In the genomic region with DNA sequence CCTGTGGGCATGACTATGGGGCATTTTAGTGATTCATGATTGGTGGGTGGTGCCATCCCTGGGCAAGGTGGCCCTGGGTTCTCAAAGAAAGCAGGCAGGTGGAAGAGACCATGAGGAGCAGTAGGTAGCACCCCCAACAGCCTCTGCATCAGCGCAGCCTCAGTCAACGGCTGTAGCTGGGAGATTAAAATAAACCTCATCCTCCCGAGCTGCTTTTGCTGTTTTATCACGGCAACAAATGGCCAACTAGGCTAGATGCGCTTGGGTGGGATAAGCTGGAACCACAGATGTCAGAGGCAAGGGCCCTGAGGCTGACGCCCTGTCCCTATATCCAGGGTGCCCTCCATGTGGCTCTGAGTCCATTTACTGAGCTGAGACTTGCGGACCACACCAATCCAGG, we compare ENCODE assay signal across 8 mouse cellular contexts. TPM values are rescaled to one million over a fixed set of nuclear protein-coding genes. Genes with fewer than 3 reads are reported as not detected.
DNase-seq lines count a peak whose midpoint lies in the region; ATAC-seq lines count a peak whose summit lies in the region.

No protein-coding gene starts in this region.

- peaks cover 51% of the 10 kb centered on the region for H3K36me3 ChIP-seq in kidney, embryonic 14.5 days (ENCODE audit: control insufficient read depth, insufficient read depth, low read length)
- H3K36me3 ChIP-seq in embryonic facial prominence, embryonic 14.5 days (ENCODE audit: control insufficient read depth, insufficient read depth, low read length), result peaks cover 43% of the 10 kb centered on the region
- H3K36me3 ChIP-seq in intestine, embryonic 16.5 days (ENCODE audit: control insufficient read depth, insufficient read depth, low read length), result peaks cover 15% of the 10 kb centered on the region
- peaks cover 36% of the 10 kb centered on the region for H3K36me3 ChIP-seq in midbrain, embryonic 16.5 days (ENCODE audit: control insufficient read depth, insufficient read depth, low read length)

- H3K27me3 ChIP-seq in kidney, embryonic 14.5 days (ENCODE audit: control insufficient read depth, insufficient read depth, low read length), result no peaks in the 10 kb centered on the region
- no peaks in the 10 kb centered on the region for H3K27me3 ChIP-seq in embryonic facial prominence, embryonic 14.5 days (replicated peaks; ENCODE audit: control insufficient read depth, insufficient read depth, low read length)
- H3K27me3 ChIP-seq in intestine, embryonic 16.5 days (replicated peaks; ENCODE audit: control insufficient read depth, insufficient read depth, low read length), result no peaks in the 10 kb centered on the region
- no peaks in the 10 kb centered on the region for H3K27me3 ChIP-seq in midbrain, embryonic 16.5 days (ENCODE audit: control insufficient read depth, insufficient read depth, low read depth, low read length)

- ATAC-seq in kidney, embryonic 14.5 days (ENCODE audit: low FRiP score, low TSS enrichment), result no peak
- ATAC-seq in embryonic facial prominence, embryonic 14.5 days (ENCODE audit: low read depth), result no peak
- ATAC-seq in intestine, embryonic 16.5 days, result no peak
- no peak for ATAC-seq in midbrain, embryonic 16.5 days

- DNase-seq in kidney, postnatal 4 days, result no peak
- DNase-seq in embryonic facial prominence, embryonic 14.5 days (ENCODE audit: low spot score), result no peak
- DNase-seq in retina, postnatal 1 day, result no peak
- DNase-seq in urinary bladder, adult 2 months (ENCODE audit: low spot score), result no peak
- DNase-seq in layer of hippocampus, adult 18-20 months (ENCODE audit: low spot score in 2 of 2), result no peak

- H3K4me3 ChIP-seq in kidney, embryonic 14.5 days (ENCODE audit: low read length), result peak overlapping the region; percentile 90
- H3K4me3 ChIP-seq in embryonic facial prominence, embryonic 14.5 days (ENCODE audit: low read depth, low read length), result peak overlapping the region; percentile 90
- H3K4me3 ChIP-seq in intestine, embryonic 16.5 days (ENCODE audit: low read length), result peak overlapping the region; percentile 83
- H3K4me3 ChIP-seq in midbrain, embryonic 16.5 days (ENCODE audit: low read depth, low read length), result peak overlapping the region; percentile 97

- H3K4me1 ChIP-seq in kidney, embryonic 14.5 days (ENCODE audit: control insufficient read depth, insufficient read depth, low read length), result peaks cover 33% of the 10 kb centered on the region
- peaks cover 20% of the 10 kb centered on the region for H3K4me1 ChIP-seq in embryonic facial prominence, embryonic 14.5 days (ENCODE audit: control insufficient read depth, insufficient read depth, low read length)
- H3K4me1 ChIP-seq in intestine, embryonic 16.5 days (ENCODE audit: control insufficient read depth, insufficient read depth, low read length), result peaks cover 37% of the 10 kb centered on the region
- H3K4me1 ChIP-seq in midbrain, embryonic 16.5 days (ENCODE audit: control insufficient read depth, insufficient read depth, low read length), result peaks cover 35% of the 10 kb centered on the region

- 0 out of 2 replicates have a peak overlapping the region, but pooled peaks have one; percentile 85 for H3K27ac ChIP-seq in kidney, embryonic 14.5 days (ENCODE audit: low read depth, low read length)
- H3K27ac ChIP-seq in embryonic facial prominence, embryonic 14.5 days (replicated peaks; ENCODE audit: low read depth, low read length), result no peak overlapping the region
- H3K27ac ChIP-seq in intestine, embryonic 16.5 days (ENCODE audit: low read length), result no peak overlapping the region
- H3K27ac ChIP-seq in midbrain, embryonic 16.5 days (ENCODE audit: low read length), result peak overlapping the region; percentile 98

- peak overlapping the region; percentile 97 for H3K9ac ChIP-seq in kidney, embryonic 14.5 days (ENCODE audit: low read depth, low read length)
- H3K9ac ChIP-seq in embryonic facial prominence, embryonic 14.5 days (ENCODE audit: low read depth, low read length), result peak overlapping the region; percentile 95
- peak overlapping the region; percentile 91; the same call in 1 of the 2 replicates for H3K9ac ChIP-seq in intestine, embryonic 16.5 days (ENCODE audit: low read depth, low read length)
- peak overlapping the region; percentile 100 for H3K9ac ChIP-seq in midbrain, embryonic 16.5 days (ENCODE audit: low read depth, low read length)

- H3K4me2 ChIP-seq in kidney, embryonic 14.5 days (replicated peaks; ENCODE audit: low read depth, low read length), result peak overlapping the region; percentile 94
- H3K4me2 ChIP-seq in embryonic facial prominence, embryonic 14.5 days (ENCODE audit: low read depth, low read length), result peak overlapping the region; percentile 91
- peak overlapping the region; percentile 90 for H3K4me2 ChIP-seq in intestine, embryonic 16.5 days (ENCODE audit: low read depth, low read length)
- peak overlapping the region; percentile 95 for H3K4me2 ChIP-seq in midbrain, embryonic 16.5 days (ENCODE audit: low read length)

- WGBS in kidney, embryonic 14.5 days, result 77% methylated on average over 7 of the region's 7 CpGs
- WGBS in embryonic facial prominence, embryonic 14.5 days, result 70% methylated on average over 7 of the region's 7 CpGs
- WGBS in intestine, embryonic 16.5 days, result 68% methylated on average over 7 of the region's 7 CpGs
- WGBS in midbrain, embryonic 16.5 days, result 41% methylated on average over 7 of the region's 7 CpGs

- H3K9me3 ChIP-seq in kidney, embryonic 14.5 days (ENCODE audit: control insufficient read depth, low read length), result no peaks in the 10 kb centered on the region
- H3K9me3 ChIP-seq in embryonic facial prominence, embryonic 14.5 days (ENCODE audit: control insufficient read depth, low read length), result no peaks in the 10 kb centered on the region
- H3K9me3 ChIP-seq in intestine, embryonic 16.5 days (ENCODE audit: control insufficient read depth, low read length), result no peaks in the 10 kb centered on the region
- H3K9me3 ChIP-seq in midbrain, embryonic 16.5 days (replicated peaks; ENCODE audit: control insufficient read depth, low read length, poor library complexity, severe bottlenecking), result no peaks in the 10 kb centered on the region

RNA-seq across cellular contexts. Expression of a gene that starts 2.8 kb away (rescaled TPM):
- polyA plus RNA-seq in kidney, embryonic 14.5 days (2014; fragmentation: Nextera tagmentation; extraction: Ambion mirVana), result 8.7 and 14.6 TPM in 2 replicates
- polyA plus RNA-seq in embryonic facial prominence, embryonic 14.5 days (2014; fragmentation: Nextera tagmentation; extraction: Ambion mirVana), result 6.2 and 6.4 TPM in 2 replicates
- 1.9 and 2.7 TPM in 2 replicates for polyA plus RNA-seq in intestine, embryonic 16.5 days (2015; fragmentation: Nextera tagmentation; extraction: Ambion mirVana)
- polyA plus RNA-seq in midbrain, embryonic 16.5 days (2015; fragmentation: Nextera tagmentation; extraction: Ambion mirVana), result 13.6 and 15.0 TPM in 2 replicates
- polyA plus RNA-seq in urinary bladder, adult 2 months (2012; rRNA removed), result 11.2 and 11.5 TPM in 2 replicates
- total RNA-seq in layer of hippocampus, adult 18-20 months (2021), result 10 to 100 TPM; 17.9 to 19.1 TPM

RNA-seq across cellular contexts. Expression of a gene that starts 14.6 kb away (rescaled TPM):
- 248 and 270 TPM in 2 replicates for polyA plus RNA-seq in kidney, embryonic 14.5 days (2014; fragmentation: Nextera tagmentation; extraction: Ambion mirVana)
- polyA plus RNA-seq in embryonic facial prominence, embryonic 14.5 days (2014; fragmentation: Nextera tagmentation; extraction: Ambion mirVana), result 164 and 186 TPM in 2 replicates
- polyA plus RNA-seq in intestine, embryonic 16.5 days (2015; fragmentation: Nextera tagmentation; extraction: Ambion mirVana), result 133 and 144 TPM in 2 replicates
- 174 and 188 TPM in 2 replicates for polyA plus RNA-seq in midbrain, embryonic 16.5 days (2015; fragmentation: Nextera tagmentation; extraction: Ambion mirVana)
- 112 and 119 TPM in 2 replicates for polyA plus RNA-seq in urinary bladder, adult 2 months (2012; rRNA removed)
- 100 to 1,000 TPM; 159 to 162 TPM for total RNA-seq in layer of hippocampus, adult 18-20 months (2021)

RNA-seq across cellular contexts. Expression of a gene that starts 21.9 kb away (rescaled TPM):
- 806 and 1,046 TPM in 2 replicates for polyA plus RNA-seq in kidney, embryonic 14.5 days (2014; fragmentation: Nextera tagmentation; extraction: Ambion mirVana)
- polyA plus RNA-seq in embryonic facial prominence, embryonic 14.5 days (2014; fragmentation: Nextera tagmentation; extraction: Ambion mirVana), result 751 and 879 TPM in 2 replicates
- polyA plus RNA-seq in intestine, embryonic 16.5 days (2015; fragmentation: Nextera tagmentation; extraction: Ambion mirVana), result 1,179 and 1,252 TPM in 2 replicates
- polyA plus RNA-seq in midbrain, embryonic 16.5 days (2015; fragmentation: Nextera tagmentation; extraction: Ambion mirVana), result 455 and 532 TPM in 2 replicates
- 883 and 983 TPM in 2 replicates for polyA plus RNA-seq in urinary bladder, adult 2 months (2012; rRNA removed)
- total RNA-seq in layer of hippocampus, adult 18-20 months (2021), result 100 to 1,000 TPM; 410 to 413 TPM

RNA-seq across cellular contexts. Expression of a gene that starts 28.4 kb away (rescaled TPM):
- polyA plus RNA-seq in kidney, embryonic 14.5 days (2014; fragmentation: Nextera tagmentation; extraction: Ambion mirVana), result 0.62 and 0.66 TPM in 2 replicates
- 0.47 and 0.72 TPM in 2 replicates for polyA plus RNA-seq in embryonic facial prominence, embryonic 14.5 days (2014; fragmentation: Nextera tagmentation; extraction: Ambion mirVana)
- polyA plus RNA-seq in intestine, embryonic 16.5 days (2015; fragmentation: Nextera tagmentation; extraction: Ambion mirVana), result 0.39 and 0.64 TPM in 2 replicates
- 9.6 and 11.0 TPM in 2 replicates for polyA plus RNA-seq in midbrain, embryonic 16.5 days (2015; fragmentation: Nextera tagmentation; extraction: Ambion mirVana)
- 4.5 and 6.4 TPM in 2 replicates for polyA plus RNA-seq in urinary bladder, adult 2 months (2012; rRNA removed)
- total RNA-seq in layer of hippocampus, adult 18-20 months (2021), result 10 to 100 TPM; 30.3 to 30.5 TPM

RNA-seq across cellular contexts. Expression of a gene that starts 36.5 kb away (rescaled TPM):
- polyA plus RNA-seq in kidney, embryonic 14.5 days (2014; fragmentation: Nextera tagmentation; extraction: Ambion mirVana), result 1.2 and 2.7 TPM in 2 replicates
- 5.8 and 6.3 TPM in 2 replicates for polyA plus RNA-seq in embryonic facial prominence, embryonic 14.5 days (2014; fragmentation: Nextera tagmentation; extraction: Ambion mirVana)
- polyA plus RNA-seq in intestine, embryonic 16.5 days (2015; fragmentation: Nextera tagmentation; extraction: Ambion mirVana), result 28.2 and 37.2 TPM in 2 replicates
- polyA plus RNA-seq in midbrain, embryonic 16.5 days (2015; fragmentation: Nextera tagmentation; extraction: Ambion mirVana), result 0.38 and 0.40 TPM in 2 replicates
- 57.9 and 65.7 TPM in 2 replicates for polyA plus RNA-seq in urinary bladder, adult 2 months (2012; rRNA removed)
- total RNA-seq in layer of hippocampus, adult 18-20 months (2021), result 1 to 10 TPM; 5.6 to 6.9 TPM

Comparison
In these comparisons a context has a peak if more than half of its experiments do, and no peak if none do; other contexts are left out.
1. H3K27ac ChIP-seq: peak in kidney, embryonic 14.5 days (single experiment) and midbrain, embryonic 16.5 days (single experiment); none in embryonic facial prominence, embryonic 14.5 days (single experiment) and intestine, embryonic 16.5 days (single experiment).
2. Peak in every context shown above with its lines, with median percentiles within 50 percentile points of each other: H3K4me2 ChIP-seq, H3K4me3 ChIP-seq and H3K9ac ChIP-seq.